Mouse (Mus musculus): Measurements from ENCODE around the gene Gm36210. TPM values are rescaled to one million over a fixed set of nuclear protein-coding genes. Genes with fewer than 3 reads are reported as not detected.

The Gm36210 gene
- under 1 TPM; 0.18 to 0.64 TPM for total RNA-seq (2021)
- long read RNA-seq, experiment 1, result 0 reads
- long read RNA-seq, experiment 2, result 0 reads

GRCm38 (mm10) chr7:4906466-4906950, at the start of gene Gm36210:
TSS of gene Gm36210 (minus strand) at chr7:4906516.
- no peak for DNase-seq (ENCODE audit: low spot score)

- DNase-seq (ENCODE audit: low spot score), result peak; percentile 48
Observed at GRCm38 (mm10) chr7:4953815-4954445, 47.6 kb upstream of the Gm36210 start.

- DNase-seq (ENCODE audit: low spot score), result no peak
Observed at GRCm38 (mm10) chr7:4950561-4951342, 44.4 kb upstream of the Gm36210 start.

GRCm38 (mm10) chr7:4948386-4948785, 42.1 kb upstream of the Gm36210 start:
- no peak for DNase-seq (ENCODE audit: low spot score)

GRCm38 (mm10) chr7:4947855-4948254, 41.5 kb upstream of the Gm36210 start:
- peak; percentile 86 for DNase-seq (ENCODE audit: low spot score)

GRCm38 (mm10) chr7:4943223-4943815, 37.0 kb upstream of the Gm36210 start:
- peak; percentile 96 for DNase-seq (ENCODE audit: low spot score)

- DNase-seq (ENCODE audit: low spot score), result no peak
Observed at GRCm38 (mm10) chr7:4942673-4943072, 36.4 kb upstream of the Gm36210 start.

- DNase-seq (ENCODE audit: low spot score), result peak; percentile 87
Observed at GRCm38 (mm10) chr7:4940068-4940479, 33.8 kb upstream of the Gm36210 start.

GRCm38 (mm10) chr7:4938456-4938855, 32.1 kb upstream of the Gm36210 start:
- peak; percentile 81 for DNase-seq (ENCODE audit: low spot score)

- DNase-seq (ENCODE audit: low spot score), result no peak
Observed at GRCm38 (mm10) chr7:4937392-4937791, 31.1 kb upstream of the Gm36210 start.

- DNase-seq (ENCODE audit: low spot score), result no peak
Observed at GRCm38 (mm10) chr7:4936832-4937231, 30.5 kb upstream of the Gm36210 start.

GRCm38 (mm10) chr7:4934160-4934914, 28.0 kb upstream of the Gm36210 start:
- no peak for DNase-seq (ENCODE audit: low spot score)

- no peak for DNase-seq (ENCODE audit: low spot score)
Observed at GRCm38 (mm10) chr7:4933103-4933502, 26.8 kb upstream of the Gm36210 start.

GRCm38 (mm10) chr7:4928323-4928722, 22.0 kb upstream of the Gm36210 start:
- no peak for DNase-seq (ENCODE audit: low spot score)

- DNase-seq (ENCODE audit: low spot score), result no peak
Observed at GRCm38 (mm10) chr7:4927711-4928110, 21.4 kb upstream of the Gm36210 start.

- no peak for DNase-seq (ENCODE audit: low spot score)
Observed at GRCm38 (mm10) chr7:4926849-4927248, 20.5 kb upstream of the Gm36210 start.

- peak; percentile 59 for DNase-seq (ENCODE audit: low spot score)
Observed at GRCm38 (mm10) chr7:4925441-4926381, 19.4 kb upstream of the Gm36210 start, which contains the start of gene Ssc5d. TSS of gene Ssc5d (plus strand) at chr7:4925785.

GRCm38 (mm10) chr7:4924891-4925301, 18.6 kb upstream of the Gm36210 start:
- DNase-seq (ENCODE audit: low spot score), result peak; percentile 72

- no peak for DNase-seq (ENCODE audit: low spot score)
Observed at GRCm38 (mm10) chr7:4924483-4924882, 18.2 kb upstream of the Gm36210 start.

Measured in gastrocnemius, adult 18-20 months (tissue).